Mouse (Mus musculus) c-Kit-negative CD71-positive TER-119-positive erythroid progenitor cells, embryonic 14.5 days (primary cell): ENCODE measurements around the gene Slbp.

Experiments used
- DNase-seq: peaks from one replicate; pipeline ENCODE4 v3.0.0-alpha.2; 2013; ENCODE audit warnings: low read depth, low spot score

Slbp gene

DNA sequence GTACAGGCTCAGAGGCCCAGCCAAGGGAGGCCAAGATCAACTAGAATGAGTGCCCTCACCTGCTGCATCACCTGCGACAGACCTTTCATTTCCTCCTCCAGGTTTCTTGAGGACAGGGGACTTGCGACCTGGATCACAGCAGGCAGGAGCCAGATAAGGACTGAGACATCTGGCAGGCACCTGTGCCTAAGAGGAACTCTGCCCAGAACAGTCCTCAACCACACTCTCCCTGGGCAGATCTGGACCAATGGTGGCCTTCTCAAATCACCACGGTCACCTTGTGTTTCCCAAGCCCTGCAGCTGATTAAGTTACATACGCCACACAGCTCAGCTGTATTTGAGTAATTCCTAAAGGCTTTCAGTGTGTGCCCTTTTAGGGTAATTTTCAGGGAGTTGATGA is 21.8 kb downstream of the Slbp start:
- no peak for DNase-seq

DNA sequence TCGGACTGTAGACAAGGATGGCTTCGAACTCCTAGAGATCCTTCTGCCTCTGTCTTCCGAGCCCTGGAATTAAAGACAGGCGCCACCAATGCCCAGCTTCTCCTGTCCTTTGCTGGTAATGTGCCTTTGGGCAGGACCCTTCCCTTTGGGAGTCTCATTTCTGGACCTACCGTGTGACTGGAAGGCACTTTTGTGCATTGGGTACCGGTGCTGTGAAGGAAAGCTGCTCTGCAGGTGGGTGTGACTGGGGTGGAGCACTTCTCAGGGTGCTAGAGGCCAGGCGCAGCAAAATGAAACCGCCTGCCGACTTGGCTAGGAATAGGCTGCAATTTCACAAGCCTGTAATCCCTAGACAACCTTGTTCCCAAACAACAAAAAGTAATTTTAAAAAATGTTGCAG is 22.3 kb downstream of the Slbp start:
- DNase-seq, result peak; percentile 68

DNA sequence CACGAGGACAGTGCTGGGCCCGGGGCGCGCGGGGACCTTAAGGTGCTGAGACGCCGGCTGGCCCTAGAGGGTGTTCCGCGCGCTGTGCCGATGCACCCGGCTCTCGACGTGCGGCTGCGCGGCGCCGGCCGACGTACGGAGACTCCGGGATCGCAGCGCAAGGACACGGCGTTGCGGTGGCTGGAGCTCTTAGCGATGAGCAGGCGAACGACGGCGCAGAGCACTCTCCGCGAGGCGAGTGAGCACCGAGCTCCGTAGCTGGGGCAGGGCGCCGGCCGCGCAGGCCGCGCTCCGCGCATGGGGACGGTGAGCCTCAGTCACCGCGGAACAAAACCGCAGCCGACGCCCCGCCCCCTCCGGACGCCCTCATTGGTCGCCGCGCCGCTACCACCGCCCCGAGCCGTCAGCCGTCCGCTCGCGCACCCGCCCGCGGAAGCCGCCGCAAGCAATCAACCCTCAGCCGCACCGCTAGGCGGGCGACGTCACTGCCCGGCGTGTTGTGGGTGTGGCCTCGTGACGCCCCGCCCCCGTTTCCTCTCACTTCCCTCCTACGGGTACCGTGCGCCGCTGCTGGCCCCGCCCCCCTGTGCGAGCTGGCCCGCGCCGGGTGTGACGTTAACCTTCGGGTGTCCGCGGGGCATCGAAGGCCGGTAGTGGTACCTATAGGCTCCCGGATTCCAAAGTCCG is 22.9 kb downstream of the Slbp start, which contains the start of the genes Fam53a and Gm9903:
Gene Fam53a, minus strand, starts transcription at position 335 of the 687 bp plus-strand sequence.
Gene Gm9903, plus strand, starts transcription at position 625 of the 687 bp plus-strand sequence.
- peak; percentile 96 for DNase-seq

DNA sequence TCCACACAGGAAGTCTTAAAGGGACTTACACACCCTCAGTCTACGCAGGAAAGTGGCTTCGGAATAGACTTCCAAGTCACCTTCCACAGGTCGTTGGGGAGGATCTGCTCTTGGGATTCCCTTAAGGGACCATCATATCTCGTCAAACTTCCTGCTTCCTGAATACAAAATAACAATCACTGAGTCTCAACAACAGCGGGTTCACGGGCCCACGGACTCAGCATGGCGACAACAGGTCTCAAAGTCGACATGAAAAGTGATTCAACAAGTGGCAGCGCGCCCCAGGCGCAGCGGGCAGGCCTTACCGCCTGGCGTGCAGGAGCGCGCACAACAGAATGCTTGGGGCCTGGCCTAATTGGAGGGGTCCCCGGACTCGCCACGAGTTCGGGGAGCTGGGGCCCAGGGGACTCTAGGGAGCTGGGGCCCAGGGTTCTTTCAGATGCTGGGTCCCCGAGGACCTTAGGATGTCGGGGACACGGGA is 23.5 kb downstream of the Slbp start:
- DNase-seq, result peak; percentile 56

DNA sequence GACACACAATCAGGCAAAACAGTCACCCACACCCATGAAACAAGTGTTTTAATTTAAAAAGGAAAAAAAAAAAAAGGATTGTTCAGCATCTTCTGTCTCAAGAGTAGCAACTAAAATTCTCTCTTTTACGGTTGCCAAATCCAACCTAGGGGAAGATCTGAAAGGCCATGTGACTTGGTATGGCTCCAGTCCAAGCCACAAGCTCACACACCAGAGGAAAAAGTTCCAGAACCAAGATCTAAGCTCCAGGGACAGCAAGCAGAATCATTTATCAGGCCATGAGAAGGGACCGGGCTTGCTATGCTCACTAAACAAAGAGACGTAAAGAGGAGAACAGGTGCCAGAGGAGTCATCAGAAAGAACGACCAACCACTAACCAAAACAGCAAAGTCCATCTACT is 24.4 kb downstream of the Slbp start:
- DNase-seq, result no peak

DNA sequence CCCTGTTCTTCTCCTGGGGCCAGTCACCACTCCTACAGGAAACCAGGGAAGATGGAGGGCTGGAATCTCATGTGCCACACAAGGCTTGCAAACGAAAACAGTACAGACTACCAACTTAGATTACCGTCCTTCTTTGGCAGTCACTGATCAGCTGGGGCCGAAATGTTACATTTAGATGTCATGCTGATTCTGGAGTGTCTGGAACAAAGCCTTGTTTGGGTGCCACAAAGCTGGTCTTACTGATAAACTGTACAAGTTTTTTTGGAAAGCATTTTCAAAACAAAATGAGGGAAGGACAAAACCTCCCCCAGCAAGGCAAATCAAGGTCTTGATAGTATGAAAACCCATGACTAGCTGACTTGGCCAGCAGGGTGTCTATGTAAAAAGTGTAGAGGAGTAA is 28.6 kb downstream of the Slbp start:
- no peak for DNase-seq

DNA sequence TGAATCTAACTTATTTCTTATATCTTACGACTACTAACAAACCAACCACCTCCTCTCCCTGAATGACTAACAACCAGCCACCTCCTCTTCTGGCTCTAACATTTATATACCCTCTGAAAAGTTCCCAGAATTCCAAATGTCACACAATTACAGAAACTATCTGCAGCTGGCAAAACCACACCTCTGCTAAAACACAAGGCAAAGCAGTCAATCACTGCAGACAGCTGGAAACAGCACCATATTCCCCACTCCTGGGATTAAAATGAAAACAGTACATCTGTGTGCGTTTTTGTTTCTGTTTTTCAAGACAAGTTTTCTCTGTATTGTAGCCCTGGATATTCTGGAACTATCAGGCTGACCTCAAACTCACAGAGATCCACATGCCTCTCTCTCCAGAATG is 29.7 kb downstream of the Slbp start:
- DNase-seq, result no peak

DNA sequence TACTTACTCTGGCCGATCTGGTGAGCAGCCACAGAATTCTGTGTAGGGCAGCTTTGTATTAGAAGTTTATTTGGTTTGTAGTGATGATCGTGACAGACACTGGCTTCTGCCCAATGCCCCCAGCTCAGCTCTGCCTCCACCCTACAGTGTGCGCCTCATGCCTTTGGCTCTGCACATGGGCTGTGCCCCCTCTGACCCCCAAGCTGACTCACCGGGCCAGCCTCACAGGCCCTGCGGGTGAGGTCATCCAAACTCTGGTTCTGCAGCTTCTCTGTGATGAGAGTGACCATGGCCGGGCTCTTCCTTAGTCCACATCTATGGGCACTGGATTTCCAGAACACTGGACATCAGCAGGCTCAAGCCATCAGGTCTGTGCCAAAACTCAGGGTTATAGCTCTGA is 38.0 kb downstream of the Slbp start:
- DNase-seq, result no peak

DNA sequence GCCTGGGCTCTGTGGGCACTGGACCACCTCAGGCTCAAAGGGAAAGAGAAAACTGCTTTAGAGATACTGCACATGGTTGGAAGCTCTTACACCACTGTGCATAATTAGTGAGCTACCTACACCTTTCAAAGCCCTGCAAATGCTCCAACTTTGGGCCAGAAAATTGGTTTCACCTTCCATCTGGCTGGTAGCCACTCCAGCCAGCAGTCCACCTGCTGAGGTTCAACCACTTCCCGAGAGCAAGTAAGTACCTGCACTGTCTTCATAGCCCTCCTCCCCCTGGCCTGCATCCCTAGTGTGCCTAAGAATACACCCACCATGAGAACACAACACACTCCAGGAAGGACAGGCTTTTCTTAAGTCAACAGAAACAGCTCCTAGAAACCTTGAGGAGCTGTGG is 40.6 kb downstream of the Slbp start:
- no peak for DNase-seq

DNA sequence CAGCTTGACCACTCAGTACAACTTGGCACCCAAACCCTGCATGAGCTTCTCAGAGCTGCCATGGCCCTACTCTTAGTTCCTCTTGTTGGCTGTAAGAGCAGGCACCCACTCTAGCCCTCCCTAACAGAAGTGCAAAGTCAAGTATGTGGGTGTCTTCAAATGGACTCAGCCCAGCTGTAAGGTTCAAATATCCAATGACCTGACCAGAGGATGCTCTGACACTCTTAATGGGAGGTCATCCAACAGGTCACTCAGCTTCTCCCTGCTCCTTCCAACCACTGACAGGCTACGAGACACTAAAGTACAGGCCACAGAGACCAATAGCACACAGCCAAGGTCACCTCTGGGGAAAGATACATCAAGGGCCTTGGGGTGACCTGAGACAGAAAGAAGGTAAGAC is 43.1 kb downstream of the Slbp start:
- no peak for DNase-seq

DNA sequence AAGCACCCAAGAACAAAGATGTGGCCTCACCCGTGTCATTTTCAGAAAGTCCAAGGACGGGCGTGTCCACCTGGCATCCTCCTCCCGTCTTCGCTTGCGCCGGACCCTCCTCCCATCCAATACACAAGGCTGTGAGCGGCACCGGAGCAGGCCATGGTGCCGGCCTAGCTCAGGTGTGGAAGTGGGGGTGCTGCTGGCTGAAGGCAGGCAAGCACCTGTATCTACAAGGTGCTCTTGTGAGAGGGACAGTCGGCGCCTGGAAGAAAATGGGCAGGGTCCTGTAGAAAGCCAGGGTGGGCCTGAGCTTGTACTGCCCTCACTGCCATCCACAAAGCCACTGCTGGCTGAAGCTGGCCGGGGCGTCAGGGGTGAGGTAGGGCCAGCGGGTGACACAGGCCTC is 44.9 kb downstream of the Slbp start:
- no peak for DNase-seq

DNA sequence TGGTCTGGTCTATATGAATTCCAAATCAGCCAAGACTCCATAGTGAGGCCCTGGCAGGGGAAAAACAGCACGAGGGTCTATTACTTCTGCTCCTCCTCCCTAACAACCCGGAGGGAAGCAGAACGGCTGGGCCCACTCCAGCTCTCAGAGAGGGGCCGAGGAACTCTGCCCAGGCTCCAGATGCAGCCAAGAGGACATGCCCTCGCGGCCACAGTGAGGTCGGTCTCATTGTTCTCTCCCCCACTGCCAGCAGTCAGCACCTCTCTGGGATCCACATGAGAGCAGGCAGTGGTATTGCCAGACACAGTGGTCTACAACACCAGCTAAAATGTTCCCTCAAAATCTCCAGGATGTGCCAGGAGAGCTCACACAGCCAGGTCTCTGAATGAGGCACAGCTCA is 45.7 kb downstream of the Slbp start:
- DNase-seq, result no peak

DNA sequence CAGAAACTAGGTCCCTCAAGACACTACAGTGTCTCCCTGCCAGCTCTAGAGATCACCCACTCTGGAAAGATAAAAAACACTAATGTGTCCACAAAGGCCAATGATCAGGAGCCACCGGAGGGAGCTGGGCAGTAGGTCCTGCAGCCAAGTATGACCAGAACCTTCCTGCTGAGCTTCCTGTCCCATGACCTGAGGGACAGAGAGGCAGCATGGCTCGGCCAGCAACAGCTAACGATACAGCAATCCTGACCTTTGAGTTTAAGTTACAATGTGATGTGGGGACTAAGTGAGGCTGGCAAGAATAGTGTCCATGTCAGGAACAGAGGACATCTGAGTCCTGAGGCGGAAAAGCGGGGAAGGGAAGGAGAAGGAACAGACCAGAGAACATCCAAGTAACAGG is 47.1 kb downstream of the Slbp start:
- no peak for DNase-seq

DNA sequence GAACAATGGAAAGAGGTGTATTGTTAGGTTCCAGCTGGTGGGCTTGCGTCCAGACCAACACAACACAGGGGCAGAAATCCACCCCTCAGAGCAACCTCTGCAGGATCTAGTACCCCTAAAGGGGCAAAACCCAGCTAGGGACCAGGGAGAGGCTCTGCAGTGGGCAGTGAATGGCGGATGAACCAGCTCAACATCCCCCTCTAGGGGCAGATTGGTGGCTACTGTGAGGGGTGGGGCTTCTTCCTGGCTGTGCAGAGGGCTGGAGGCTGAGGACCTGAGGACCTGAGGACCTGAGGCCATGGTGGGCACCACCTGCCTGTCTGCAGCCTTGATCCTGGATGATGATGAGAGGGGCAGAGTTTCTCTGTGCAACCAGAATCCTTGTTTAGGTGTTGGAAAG is 58.8 kb downstream of the Slbp start:
- no peak for DNase-seq

DNA sequence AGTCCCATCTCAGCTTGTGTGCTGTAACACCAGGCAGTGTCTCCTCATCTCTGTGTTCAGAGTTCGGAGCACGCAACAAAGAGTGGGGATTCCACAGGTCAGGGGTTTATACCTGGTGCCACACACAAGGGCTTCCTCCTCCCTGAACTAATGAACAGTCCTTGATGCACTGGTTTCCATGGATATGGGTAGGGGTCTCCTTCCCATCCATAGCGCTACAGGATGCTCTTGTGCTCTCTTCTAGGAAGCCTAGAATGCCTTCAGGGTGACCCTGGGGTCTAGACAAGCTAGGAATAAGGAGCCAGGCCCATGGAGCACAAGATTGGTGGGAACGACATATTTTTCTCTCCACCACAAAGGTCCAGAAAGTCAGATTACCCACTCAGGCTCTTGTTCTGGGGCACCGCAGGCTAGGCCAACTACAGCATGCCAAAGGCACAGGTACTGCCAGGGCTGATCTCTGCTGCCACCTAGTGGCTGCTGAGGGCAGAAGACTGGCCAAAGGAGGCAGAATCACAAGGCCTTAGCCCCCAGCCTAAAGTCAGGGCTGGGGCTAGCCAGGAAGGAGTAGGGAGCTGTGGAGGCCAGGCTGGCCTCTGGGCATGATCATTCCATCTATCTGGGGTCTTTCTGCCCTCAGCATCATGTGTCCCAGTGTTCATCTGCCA is 63.0 kb downstream of the Slbp start:
- DNase-seq, result peak; percentile 49

DNA sequence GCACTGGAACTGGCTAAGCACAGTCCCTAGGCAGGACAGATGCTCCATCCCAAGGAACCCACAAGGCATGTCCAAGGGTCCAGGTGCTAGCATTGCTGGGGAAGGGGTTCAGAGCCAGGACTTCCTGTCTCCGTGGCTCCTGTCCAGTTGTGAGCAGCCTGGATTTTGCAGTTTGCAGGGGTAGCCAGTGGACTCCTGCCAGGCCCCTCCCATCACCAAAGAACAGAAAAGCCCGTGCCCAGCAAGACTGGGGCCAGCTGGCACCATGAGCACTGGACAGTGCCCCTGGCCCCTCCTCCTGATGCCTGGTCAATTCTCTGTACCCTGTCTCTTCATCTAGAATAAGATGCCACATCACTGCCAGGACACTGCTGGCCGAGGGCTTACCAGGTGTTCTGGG is 64.3 kb downstream of the Slbp start:
- no peak for DNase-seq

DNA sequence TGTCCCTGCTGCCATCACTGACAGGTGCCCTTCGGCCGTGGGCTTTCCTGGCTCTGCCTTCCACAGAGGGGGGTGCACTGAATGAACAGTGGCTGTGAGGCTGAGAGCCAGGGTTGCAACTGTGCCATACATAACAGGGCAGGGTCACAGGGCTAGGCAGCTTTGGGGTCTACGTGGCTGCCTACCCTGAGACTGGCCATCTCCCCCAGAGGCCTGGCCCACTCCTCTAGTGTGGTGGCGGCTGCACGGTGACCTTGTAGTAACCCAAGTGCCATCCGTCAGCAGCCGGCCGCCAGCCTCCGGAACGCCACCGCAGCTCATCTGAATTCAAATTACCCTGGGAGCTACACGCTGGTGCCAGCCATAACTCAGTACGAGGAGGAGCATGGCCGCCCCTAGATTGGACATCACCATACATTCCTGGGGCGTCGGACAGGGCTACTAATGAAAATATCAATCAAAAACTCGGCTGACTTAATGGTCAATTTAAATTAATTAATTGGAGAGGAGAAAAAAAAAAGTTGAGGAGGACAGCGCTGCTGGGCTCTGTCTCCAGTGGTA is 64.8 kb downstream of the Slbp start:
- DNase-seq, result no peak
